31 mouse cellular contexts compared by ENCODE assay signal in the genomic region with DNA sequence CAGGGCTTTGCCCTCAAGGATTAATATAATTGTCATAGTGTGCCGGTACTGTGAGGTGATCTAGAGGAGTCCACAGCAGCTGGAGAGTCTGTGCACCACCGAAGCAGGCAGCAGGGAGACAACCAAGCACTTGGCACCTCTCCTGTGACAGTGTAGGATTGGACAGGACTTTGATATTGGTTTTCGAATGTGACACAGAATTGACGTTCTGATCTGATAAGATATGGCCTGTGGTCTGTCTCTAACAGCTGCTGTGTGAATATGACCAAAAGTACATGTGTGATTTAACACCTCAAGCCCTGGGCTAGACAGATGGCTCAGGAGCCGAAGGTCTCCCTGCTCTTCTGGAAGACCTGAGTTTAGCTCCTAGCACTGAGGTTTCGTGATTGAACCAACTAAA. TPM values are rescaled to one million over a fixed set of nuclear protein-coding genes. Genes with fewer than 3 reads are reported as not detected.
DNase-seq lines count a peak whose midpoint lies in the region; ATAC-seq and TF ChIP-seq lines count a peak whose summit lies in the region.
"Had no signal": no experiment of that assay in that cellular context is flagged by ENCODE, and none has a peak within 500 bp of the region (broad histone marks: within the 10 kb centered on the region; RNA-seq: fewer than 3 reads in every experiment).

No protein-coding gene starts in this region.

- TF ChIP-seq EP300 in liver, postnatal 0 days (IDR thresholded peaks at IDR 0.05; ENCODE audit: low read depth): no peak

- H3K4me1 ChIP-seq in liver, adult 2 months (ENCODE audit: control insufficient read depth, insufficient read depth, low read length): peaks cover 19% of the 10 kb centered on the region
- no peaks in the 10 kb centered on the region for H3K4me1 ChIP-seq in liver, embryonic 11.5 days (replicated peaks; ENCODE audit: control insufficient read depth, insufficient read depth, low read length)
- peaks cover 5% of the 10 kb centered on the region; the same call in 1 of the 2 replicates for H3K4me1 ChIP-seq in liver, postnatal 0 days (ENCODE audit: insufficient read depth)
- H3K4me1 ChIP-seq in liver, embryonic 12.5 days: no peaks in the 10 kb centered on the region
- peaks cover 5% of the 10 kb centered on the region; the same call in 1 of the 2 replicates for H3K4me1 ChIP-seq in intestine, embryonic 15.5 days (replicated peaks)
- H3K4me1 ChIP-seq in intestine, postnatal 0 days (replicated peaks; ENCODE audit: control insufficient read depth, insufficient read depth, low read length): 0 out of 2 replicates have a peak, but pooled peaks cover 3% of the 10 kb centered on the region
- H3K4me1 ChIP-seq: embryonic facial prominence, embryonic 13.5 days; embryonic facial prominence, embryonic 15.5 days; forebrain, embryonic 10.5 days; forebrain, embryonic 12.5 days had no signal

- no peaks in the 10 kb centered on the region for H3K36me3 ChIP-seq in liver, adult 2 months (ENCODE audit: control insufficient read depth, insufficient read depth, low read length)
- H3K36me3 ChIP-seq in liver, embryonic 11.5 days (ENCODE audit: control insufficient read depth, insufficient read depth, low read length): no peaks in the 10 kb centered on the region
- H3K36me3 ChIP-seq in liver, postnatal 0 days (replicated peaks; ENCODE audit: insufficient read depth, low read length): no peaks in the 10 kb centered on the region
- H3K36me3 ChIP-seq in liver, embryonic 12.5 days: no peaks in the 10 kb centered on the region
- H3K36me3 ChIP-seq in intestine, embryonic 15.5 days: no peaks in the 10 kb centered on the region
- no peaks in the 10 kb centered on the region for H3K36me3 ChIP-seq in intestine, postnatal 0 days (ENCODE audit: control insufficient read depth, insufficient read depth)
- H3K36me3 ChIP-seq: embryonic facial prominence, embryonic 13.5 days; embryonic facial prominence, embryonic 15.5 days; forebrain, embryonic 10.5 days; forebrain, embryonic 12.5 days had no signal

- H3K4me2 ChIP-seq in liver, embryonic 11.5 days: no peak overlapping the region
- no peak overlapping the region for H3K4me2 ChIP-seq in liver, postnatal 0 days (ENCODE audit: low read depth, low read length)
- H3K4me2 ChIP-seq in liver, embryonic 12.5 days: no peak overlapping the region
- no peak overlapping the region for H3K4me2 ChIP-seq in intestine, embryonic 15.5 days (replicated peaks)
- H3K4me2 ChIP-seq in intestine, postnatal 0 days (replicated peaks; ENCODE audit: low read depth): no peak overlapping the region
- H3K4me2 ChIP-seq: embryonic facial prominence, embryonic 13.5 days; embryonic facial prominence, embryonic 15.5 days; forebrain, embryonic 12.5 days had no signal

- no peak overlapping the region for H3K9ac ChIP-seq in liver, adult 2 months (ENCODE audit: low read depth, low read length)
- H3K9ac ChIP-seq in liver, embryonic 11.5 days (ENCODE audit: low read depth, low read length): no peak overlapping the region
- H3K9ac ChIP-seq in liver, postnatal 0 days (replicated peaks): no peak overlapping the region
- H3K9ac ChIP-seq in liver, embryonic 12.5 days: no peak overlapping the region
- no peak overlapping the region for H3K9ac ChIP-seq in intestine, embryonic 15.5 days
- no peak overlapping the region for H3K9ac ChIP-seq in intestine, postnatal 0 days (ENCODE audit: low read depth, low read length)
- H3K9ac ChIP-seq: embryonic facial prominence, embryonic 13.5 days; embryonic facial prominence, embryonic 15.5 days; forebrain, embryonic 12.5 days had no signal

- H3K9me3 ChIP-seq in liver, embryonic 11.5 days (ENCODE audit: control insufficient read depth, low read length): no peaks in the 10 kb centered on the region
- H3K9me3 ChIP-seq in liver, postnatal 0 days (ENCODE audit: low read length): no peaks in the 10 kb centered on the region
- no peaks in the 10 kb centered on the region for H3K9me3 ChIP-seq in liver, embryonic 12.5 days (replicated peaks)
- H3K9me3 ChIP-seq in intestine, embryonic 15.5 days: no peaks in the 10 kb centered on the region
- H3K9me3 ChIP-seq in intestine, postnatal 0 days (ENCODE audit: control insufficient read depth): no peaks in the 10 kb centered on the region
- H3K9me3 ChIP-seq: embryonic facial prominence, embryonic 13.5 days; embryonic facial prominence, embryonic 15.5 days; forebrain, embryonic 10.5 days; forebrain, embryonic 12.5 days had no signal

- WGBS in liver, adult 2 months: 17% methylated on average over 6 of the region's 6 CpGs
- WGBS in liver, embryonic 11.5 days: 62% methylated on average over 6 of the region's 6 CpGs
- 43% methylated on average over 6 of the region's 6 CpGs for WGBS in liver, postnatal 0 days (ENCODE audit: insufficient replicate concordance)
- 46% methylated on average over 6 of the region's 6 CpGs for WGBS in liver, embryonic 12.5 days (ENCODE audit: insufficient replicate concordance)
- 54% methylated on average over 6 of the region's 6 CpGs for WGBS in intestine, embryonic 15.5 days
- 38% methylated on average over 6 of the region's 6 CpGs for WGBS in intestine, postnatal 0 days

- H3K79me2 ChIP-seq in liver, adult 2 months (ENCODE audit: control insufficient read depth, insufficient read depth, low read length): no peaks in the 10 kb centered on the region

- TF ChIP-seq POLR2A in liver, adult 2 months (IDR thresholded peaks at IDR 0.05; ENCODE audit: extremely low read depth, insufficient read depth, low read length): no peak

- peak; percentile 90 for DNase-seq in liver, adult 2 months (ENCODE audit: extremely low read depth, low read depth, low spot score)
- no peak for DNase-seq in liver, embryonic 11.5 days (ENCODE audit: low spot score)
- DNase-seq in liver, postnatal 0 days: no peak
- DNase-seq in lung, postnatal 25 days (ENCODE audit: low spot score): no peak
- no peak for DNase-seq in heart, postnatal 36 days
- DNase-seq: adrenal gland, adult 2 months; adrenal gland, postnatal 10 days; adrenal gland, postnatal 25 days; cerebellum, adult 11 months; cerebellum, adult 18-20 months; cerebellum, adult 8-10 months; cerebellum, adult 9-11 months; cerebellum, postnatal 14 days; cerebellum, postnatal 36 days; embryo, embryonic 11 days had no signal

- peak overlapping the region; percentile 24 for H3K27ac ChIP-seq in liver, adult 2 months (replicated peaks; ENCODE audit: insufficient read depth, low read depth, low read length)
- no peak overlapping the region for H3K27ac ChIP-seq in liver, embryonic 11.5 days (ENCODE audit: low read depth, low read length)
- H3K27ac ChIP-seq in liver, postnatal 0 days (ENCODE audit: low read depth): peak overlapping the region; percentile 75; the same call in 1 of the 2 replicates
- no peak overlapping the region for H3K27ac ChIP-seq in liver, embryonic 12.5 days
- no peak overlapping the region for H3K27ac ChIP-seq in intestine, embryonic 15.5 days
- H3K27ac ChIP-seq in intestine, postnatal 0 days (ENCODE audit: low read depth, low read length): no peak overlapping the region
- H3K27ac ChIP-seq: embryonic facial prominence, embryonic 13.5 days; embryonic facial prominence, embryonic 15.5 days; forebrain, embryonic 10.5 days; forebrain, embryonic 12.5 days had no signal

- H3K27me3 ChIP-seq in liver, adult 2 months (ENCODE audit: control insufficient read depth, insufficient read depth, low read length): no peaks in the 10 kb centered on the region
- H3K27me3 ChIP-seq in liver, embryonic 11.5 days (replicated peaks; ENCODE audit: control insufficient read depth, insufficient read depth, low read length): peaks cover 27% of the 10 kb centered on the region
- H3K27me3 ChIP-seq in liver, postnatal 0 days (ENCODE audit: insufficient read depth, low read length): peaks cover 11% of the 10 kb centered on the region; the same call in 1 of the 2 replicates
- H3K27me3 ChIP-seq in liver, embryonic 12.5 days (replicated peaks): peaks cover 39% of the 10 kb centered on the region
- H3K27me3 ChIP-seq in intestine, embryonic 15.5 days (replicated peaks): peaks cover 22% of the 10 kb centered on the region
- no peaks in the 10 kb centered on the region; the same call in 1 of the 2 replicates for H3K27me3 ChIP-seq in intestine, postnatal 0 days (replicated peaks; ENCODE audit: control insufficient read depth, insufficient read depth, low read length)

- TF ChIP-seq CTCF in liver, adult 2 months (IDR thresholded peaks at IDR 0.05; ENCODE audit: low read depth, low read length): no peak
- no peak for TF ChIP-seq CTCF in liver, postnatal 0 days (IDR thresholded peaks at IDR 0.05; ENCODE audit: low read depth)
- TF ChIP-seq CTCF in intestine, postnatal 0 days (IDR thresholded peaks at IDR 0.05; ENCODE audit: low read depth): no peak

- ATAC-seq in liver, embryonic 11.5 days (replicated peaks; ENCODE audit: low FRiP score): no peak
- peak; percentile 75 for ATAC-seq in liver, postnatal 0 days
- no peak for ATAC-seq in liver, embryonic 12.5 days
- ATAC-seq in intestine, embryonic 15.5 days: peak; percentile 57
- ATAC-seq in intestine, postnatal 0 days: peak; percentile 40
- ATAC-seq: forebrain, embryonic 14.5 days had no signal

- intact Hi-C loops in heart, postnatal 36 days (cut with DNase I): no loop called here

- no peak overlapping the region for H3K4me3 ChIP-seq in liver, adult 2 months (ENCODE audit: insufficient read depth, low read depth, low read length)
- H3K4me3 ChIP-seq in liver, embryonic 11.5 days (ENCODE audit: low read depth, low read length): no peak overlapping the region
- H3K4me3 ChIP-seq in liver, postnatal 0 days (ENCODE audit: low read depth, low read length): no peak overlapping the region
- H3K4me3 ChIP-seq in liver, embryonic 12.5 days: no peak overlapping the region
- no peak overlapping the region for H3K4me3 ChIP-seq in intestine, embryonic 15.5 days (replicated peaks)
- H3K4me3 ChIP-seq in intestine, postnatal 0 days (ENCODE audit: low read depth, low read length): no peak overlapping the region
- H3K4me3 ChIP-seq: embryonic facial prominence, embryonic 13.5 days; embryonic facial prominence, embryonic 15.5 days; erythroblast, embryonic 14.5 days; forebrain, embryonic 10.5 days; forebrain, embryonic 12.5 days had no signal

RNA-seq across cellular contexts. Expression of a gene that starts 1.5 kb away (rescaled TPM):
- not detected in 2 replicates for total RNA-seq in liver, adult 2 months (2014; rRNA removed)
- 0.05 TPM in 1 of 2 replicates, not detected in the other for polyA plus RNA-seq in liver, adult 2 months (2012; rRNA removed)
- polyA plus RNA-seq in liver, embryonic 11.5 days (2014; fragmentation: Nextera tagmentation; extraction: Ambion mirVana): not detected in 2 replicates
- polyA plus RNA-seq in liver, postnatal 0 days (2015; fragmentation: Nextera tagmentation; extraction: Ambion mirVana): not detected in 2 replicates
- not detected in 2 replicates for polyA plus RNA-seq in liver, embryonic 12.5 days (2016; fragmentation: Nextera tagmentation; extraction: Ambion mirVana)
- not detected in 2 replicates for polyA plus RNA-seq in intestine, embryonic 15.5 days (2015; fragmentation: Nextera tagmentation; extraction: Ambion mirVana)
- polyA plus RNA-seq in intestine, postnatal 0 days (2015; fragmentation: Nextera tagmentation; extraction: Ambion mirVana): not detected in 2 replicates
- not detected for total RNA-seq in heart, postnatal 36 days (2021)
- total RNA-seq: adrenal gland, postnatal 4 days; common myeloid progenitor, adult 5-6 weeks; ES-E14; MEL had no signal
- polyA plus RNA-seq: brain, embryonic 14.5 days; C2C12; embryonic facial prominence, embryonic 11.5 days; embryonic facial prominence, embryonic 13.5 days; embryonic facial prominence, embryonic 15.5 days; erythroblast, embryonic 14.5 days; forebrain, embryonic 10.5 days; forebrain, embryonic 12.5 days; forebrain, embryonic 14.5 days had no signal

RNA-seq across cellular contexts. Expression of a gene that starts 11.5 kb away (rescaled TPM):
- total RNA-seq in liver, adult 2 months (2014; rRNA removed): 2.7 and 2.8 TPM in 2 replicates
- 3.0 and 3.8 TPM in 2 replicates for polyA plus RNA-seq in liver, adult 2 months (2012; rRNA removed)
- polyA plus RNA-seq in liver, embryonic 11.5 days (2014; fragmentation: Nextera tagmentation; extraction: Ambion mirVana): 8.3 and 8.9 TPM in 2 replicates
- polyA plus RNA-seq in liver, postnatal 0 days (2015; fragmentation: Nextera tagmentation; extraction: Ambion mirVana): 1.4 and 1.6 TPM in 2 replicates
- 4.7 and 4.8 TPM in 2 replicates for polyA plus RNA-seq in liver, embryonic 12.5 days (2016; fragmentation: Nextera tagmentation; extraction: Ambion mirVana)
- polyA plus RNA-seq in intestine, embryonic 15.5 days (2015; fragmentation: Nextera tagmentation; extraction: Ambion mirVana): 25.6 and 25.9 TPM in 2 replicates
- 11.3 and 13.1 TPM in 2 replicates for polyA plus RNA-seq in intestine, postnatal 0 days (2015; fragmentation: Nextera tagmentation; extraction: Ambion mirVana)
- total RNA-seq in heart, postnatal 36 days (2021): 10 to 100 TPM; 19.6 to 26.1 TPM
- polyA plus RNA-seq: erythroblast, embryonic 14.5 days had no signal

RNA-seq across cellular contexts. Expression of a gene that starts 16.0 kb away (rescaled TPM):
- total RNA-seq in liver, adult 2 months (2014; rRNA removed): 0.09 and 0.54 TPM in 2 replicates
- 0.52 and 0.78 TPM in 2 replicates for polyA plus RNA-seq in liver, adult 2 months (2012; rRNA removed)
- polyA plus RNA-seq in liver, embryonic 11.5 days (2014; fragmentation: Nextera tagmentation; extraction: Ambion mirVana): 0.59 and 0.86 TPM in 2 replicates
- 0.08 and 0.15 TPM in 2 replicates for polyA plus RNA-seq in liver, postnatal 0 days (2015; fragmentation: Nextera tagmentation; extraction: Ambion mirVana)
- 0.20 and 0.33 TPM in 2 replicates for polyA plus RNA-seq in liver, embryonic 12.5 days (2016; fragmentation: Nextera tagmentation; extraction: Ambion mirVana)
- polyA plus RNA-seq in intestine, embryonic 15.5 days (2015; fragmentation: Nextera tagmentation; extraction: Ambion mirVana): 1.2 and 1.3 TPM in 2 replicates
- 1.0 and 1.5 TPM in 2 replicates for polyA plus RNA-seq in intestine, postnatal 0 days (2015; fragmentation: Nextera tagmentation; extraction: Ambion mirVana)
- total RNA-seq in heart, postnatal 36 days (2021): 1 to 10 TPM; 1.2 to 1.4 TPM
- polyA plus RNA-seq: erythroblast, embryonic 14.5 days had no signal

RNA-seq across cellular contexts. Expression of a gene that starts 54.4 kb away (rescaled TPM):
- total RNA-seq in liver, adult 2 months (2014; rRNA removed): 22.5 and 32.8 TPM in 2 replicates
- 19.6 and 25.7 TPM in 2 replicates for polyA plus RNA-seq in liver, adult 2 months (2012; rRNA removed)
- polyA plus RNA-seq in liver, embryonic 11.5 days (2014; fragmentation: Nextera tagmentation; extraction: Ambion mirVana): 8.6 and 12.7 TPM in 2 replicates
- polyA plus RNA-seq in liver, postnatal 0 days (2015; fragmentation: Nextera tagmentation; extraction: Ambion mirVana): 9.2 and 11.1 TPM in 2 replicates
- 8.3 and 8.6 TPM in 2 replicates for polyA plus RNA-seq in liver, embryonic 12.5 days (2016; fragmentation: Nextera tagmentation; extraction: Ambion mirVana)
- polyA plus RNA-seq in intestine, embryonic 15.5 days (2015; fragmentation: Nextera tagmentation; extraction: Ambion mirVana): 19.4 and 21.1 TPM in 2 replicates
- 24.8 and 26.4 TPM in 2 replicates for polyA plus RNA-seq in intestine, postnatal 0 days (2015; fragmentation: Nextera tagmentation; extraction: Ambion mirVana)
- 1 to 10 TPM; 4.2 to 4.4 TPM for total RNA-seq in heart, postnatal 36 days (2021)

RNA-seq across cellular contexts. Expression of a gene that starts 54.7 kb away (rescaled TPM):
- 85.9 and 101 TPM in 2 replicates for total RNA-seq in liver, adult 2 months (2014; rRNA removed)
- polyA plus RNA-seq in liver, adult 2 months (2012; rRNA removed): 282 and 283 TPM in 2 replicates
- 66.9 and 75.9 TPM in 2 replicates for polyA plus RNA-seq in liver, embryonic 11.5 days (2014; fragmentation: Nextera tagmentation; extraction: Ambion mirVana)
- polyA plus RNA-seq in liver, postnatal 0 days (2015; fragmentation: Nextera tagmentation; extraction: Ambion mirVana): 11.4 and 12.1 TPM in 2 replicates
- 47.9 and 48.6 TPM in 2 replicates for polyA plus RNA-seq in liver, embryonic 12.5 days (2016; fragmentation: Nextera tagmentation; extraction: Ambion mirVana)
- 70.2 and 78.9 TPM in 2 replicates for polyA plus RNA-seq in intestine, embryonic 15.5 days (2015; fragmentation: Nextera tagmentation; extraction: Ambion mirVana)
- 30.4 and 31.2 TPM in 2 replicates for polyA plus RNA-seq in intestine, postnatal 0 days (2015; fragmentation: Nextera tagmentation; extraction: Ambion mirVana)
- total RNA-seq in heart, postnatal 36 days (2021): 1 to 10 TPM; 5.6 to 6.2 TPM

Comparison
In these comparisons a context has a peak if more than half of its experiments do, and no peak if none do; other contexts are left out.
1. H3K27ac ChIP-seq: peak in liver, adult 2 months (single experiment) and liver, postnatal 0 days (single experiment); none in liver, embryonic 11.5 days (single experiment), liver, embryonic 12.5 days (single experiment), intestine, embryonic 15.5 days (single experiment) and intestine, postnatal 0 days (single experiment).
2. ATAC-seq: peak in liver, postnatal 0 days (single experiment), intestine, embryonic 15.5 days (single experiment) and intestine, postnatal 0 days (single experiment); none in liver, embryonic 11.5 days (single experiment) and liver, embryonic 12.5 days (single experiment).